Mouse (Mus musculus) common myeloid progenitor, adult 5-6 weeks (primary cell): Measurements from ENCODE around the gene Cs. TPM values are rescaled to one million over a fixed set of nuclear protein-coding genes. Genes with fewer than 3 reads are reported as not detected.
A peak's percentile ranks its signal among the peaks of the same experiment; 100 is the strongest.
"Not testable (repeated sequence)": the region's sequence is repeated elsewhere in the genome, so short reads cannot be mapped to it uniquely, and the experiment has no call there.

Experiments used
- ATAC-seq: replicated peaks from 2 replicates; pipeline ENCODE4 v1.8.0; 2016; ENCODE audit warnings: low read depth, mild to moderate bottlenecking, moderate TSS enrichment, inconsistent platforms; ENCODE audit not compliant: poor library complexity, severe bottlenecking
- total RNA-seq: library from RNA; stranded (forward); fragments of 200-1000, 187-1606 nt; gene quantifications from 2 replicates; pipeline ENCODE4 v1.2.3, GENCODE M21; 2017

Gene Cs
- total RNA-seq, 1 experiment from 2014 or later: 116 TPM

GRCm38 (mm10) chr10:128332358-128333249 is 4.9 kb upstream of the Cs start:
- ATAC-seq: not testable (repeated sequence)

- ATAC-seq: peak; percentile 39; the same call in 1 of the 2 replicates
These were observed 2.0 kb upstream of the Cs start for GRCm38 (mm10) chr10:128335582-128335981.

- no peak for ATAC-seq
These were observed 1.3 kb upstream of the Cs start for GRCm38 (mm10) chr10:128336195-128336594.

GRCm38 (mm10) chr10:128336597-128336996 is 937 bp upstream of the Cs start:
- no peak for ATAC-seq

GRCm38 (mm10) chr10:128338415-128338814 is 881 bp downstream of the Cs start:
- ATAC-seq: no peak; the same call in 1 of the 2 replicates

GRCm38 (mm10) chr10:128338948-128339347 is 1.4 kb downstream of the Cs start:
- no peak for ATAC-seq

GRCm38 (mm10) chr10:128340257-128340656 is 2.7 kb downstream of the Cs start:
- no peak for ATAC-seq

GRCm38 (mm10) chr10:128343436-128343835 is 5.9 kb downstream of the Cs start:
- no peak for ATAC-seq

GRCm38 (mm10) chr10:128344568-128345275 is 7.2 kb downstream of the Cs start:
- ATAC-seq: peak; percentile 98

- ATAC-seq: no peak
These were observed 10.0 kb downstream of the Cs start for GRCm38 (mm10) chr10:128347541-128347940.

GRCm38 (mm10) chr10:128358796-128359195 is 21.3 kb downstream of the Cs start:
- peak; percentile 78; the same call in 1 of the 2 replicates for ATAC-seq

GRCm38 (mm10) chr10:128359226-128359625 is 21.7 kb downstream of the Cs start:
- ATAC-seq: no peak

- ATAC-seq: no peak
These were observed 24.3 kb downstream of the Cs start for GRCm38 (mm10) chr10:128361836-128362235.

GRCm38 (mm10) chr10:128362568-128362967 is 25.0 kb downstream of the Cs start:
- peak; percentile 64; the same call in 1 of the 2 replicates for ATAC-seq

GRCm38 (mm10) chr10:128367899-128368401 is 30.4 kb downstream of the Cs start:
- ATAC-seq: no peak

GRCm38 (mm10) chr10:128368402-128369217 is 31.1 kb downstream of the Cs start, which contains the start of gene Coq10a:
Gene Coq10a (minus strand): TSS chr10:128368997.
- peak; percentile 79 for ATAC-seq

GRCm38 (mm10) chr10:128369218-128369543 is 31.6 kb downstream of the Cs start:
- no peak for ATAC-seq

GRCm38 (mm10) chr10:128369599-128369998 is 32.1 kb downstream of the Cs start:
- ATAC-seq: no peak

- ATAC-seq: no peak
These were observed 32.5 kb downstream of the Cs start for GRCm38 (mm10) chr10:128370021-128370420.

GRCm38 (mm10) chr10:128370601-128371000 is 33.1 kb downstream of the Cs start:
- no peak for ATAC-seq
